Mouse (Mus musculus): ENCODE results near the gene Hoxa7. TPM values are rescaled to one million over a fixed set of nuclear protein-coding genes. Genes with fewer than 3 reads are reported as not detected.

Hoxa7 gene
- total and polyA plus RNA-seq, 2 experiments from 2014 or later, result not detected

DNA sequence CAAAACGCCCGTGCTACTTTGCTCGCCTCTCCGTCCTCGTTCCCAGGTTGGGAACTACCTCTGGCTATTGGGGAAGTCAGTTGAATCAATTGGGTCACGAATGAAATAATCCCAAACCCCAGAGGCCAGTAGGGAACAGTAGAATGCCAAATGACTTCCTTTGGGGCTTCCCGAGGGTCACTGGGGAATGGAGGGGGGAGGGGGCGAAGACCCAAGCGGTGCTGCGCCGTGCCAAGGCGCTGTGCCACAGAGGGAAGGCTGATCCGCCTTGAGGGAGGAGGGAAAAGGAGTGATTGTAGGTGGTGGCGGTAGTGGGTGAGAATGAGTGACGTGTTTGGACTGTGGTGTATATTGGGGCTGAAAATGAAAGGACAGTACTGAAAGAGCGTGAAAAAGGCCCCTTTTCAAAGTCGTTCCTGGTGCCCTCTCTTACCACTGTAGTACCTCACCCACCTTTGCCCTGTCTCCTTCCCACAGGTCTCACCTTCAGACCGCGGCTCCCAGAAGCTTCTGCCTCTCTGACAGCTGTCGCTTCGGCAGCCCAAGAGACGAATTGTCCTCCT, 9.0 kb downstream of the Hoxa7 start:
- H3K9me3 ChIP-seq (ENCODE audit: low read length), result no peaks in the 10 kb centered on the region
- no peak for TF ChIP-seq CTCF (IDR thresholded peaks at IDR 0.05)
- no peak overlapping the region for H3K9ac ChIP-seq (replicated peaks; ENCODE audit: low read length, poor library complexity, severe bottlenecking)
- H3K4me1 ChIP-seq (ENCODE audit: insufficient read depth, low read length), result no peaks in the 10 kb centered on the region
- ATAC-seq (ENCODE audit: low FRiP score) (no peak), DNase-seq (ENCODE audit: low spot score) (no peak)
- H3K4me2 ChIP-seq (ENCODE audit: low read depth, low read length, poor library complexity, severe bottlenecking), result no peak overlapping the region
- under 1% methylated on average over 22 of the region's 22 CpGs for WGBS
- no peak overlapping the region for H3K4me3 ChIP-seq (ENCODE audit: low read depth, low read length)
- peaks cover 96% of the 10 kb centered on the region for H3K27me3 ChIP-seq (ENCODE audit: insufficient read depth, low read length)
- no peaks in the 10 kb centered on the region for H3K36me3 ChIP-seq (ENCODE audit: insufficient read depth, low read length)
- no peak overlapping the region for H3K27ac ChIP-seq (ENCODE audit: low read depth, low read length)

DNA sequence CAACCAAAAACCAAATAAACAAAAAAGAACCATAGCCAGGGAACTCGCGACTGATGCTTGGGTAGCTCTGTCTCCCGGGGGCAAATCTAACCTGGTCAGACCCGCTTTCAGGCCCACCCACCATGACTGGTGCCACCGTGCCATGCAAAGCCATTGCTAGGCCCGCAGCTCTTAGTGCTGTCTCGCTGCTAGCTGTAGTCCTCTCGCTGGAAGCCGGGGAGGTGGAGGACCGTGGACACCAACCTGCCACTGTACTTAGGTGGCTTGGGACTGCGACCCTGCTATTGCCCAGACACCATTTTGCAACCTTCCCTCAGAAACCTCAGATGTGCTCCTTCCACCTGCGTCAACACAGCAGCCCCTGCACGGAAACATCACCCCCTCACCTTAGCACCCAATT, 9.7 kb downstream of the Hoxa7 start:
- no peak for ATAC-seq (ENCODE audit: low FRiP score)
- Histone ChIP-seq H3K9me3 (ENCODE audit: low read length) (no peaks in the 10 kb centered on the region), H3K4me1 (ENCODE audit: insufficient read depth, low read length) (no peaks in the 10 kb centered on the region), H3K9ac (replicated peaks; ENCODE audit: low read length, poor library complexity, severe bottlenecking) (no peak overlapping the region), H3K4me3 (ENCODE audit: low read depth, low read length) (no peak overlapping the region), H3K4me2 (ENCODE audit: low read depth, low read length, poor library complexity, severe bottlenecking) (no peak overlapping the region), H3K27me3 (ENCODE audit: insufficient read depth, low read length) (peaks cover 96% of the 10 kb centered on the region), H3K27ac (ENCODE audit: low read depth, low read length) (no peak overlapping the region), H3K36me3 (ENCODE audit: insufficient read depth, low read length) (no peaks in the 10 kb centered on the region)
- WGBS, result 6% methylated on average over 13 of the region's 13 CpGs
- TF ChIP-seq CTCF (IDR thresholded peaks at IDR 0.05), result no peak
- DNase-seq (ENCODE audit: low spot score), result no peak

DNA sequence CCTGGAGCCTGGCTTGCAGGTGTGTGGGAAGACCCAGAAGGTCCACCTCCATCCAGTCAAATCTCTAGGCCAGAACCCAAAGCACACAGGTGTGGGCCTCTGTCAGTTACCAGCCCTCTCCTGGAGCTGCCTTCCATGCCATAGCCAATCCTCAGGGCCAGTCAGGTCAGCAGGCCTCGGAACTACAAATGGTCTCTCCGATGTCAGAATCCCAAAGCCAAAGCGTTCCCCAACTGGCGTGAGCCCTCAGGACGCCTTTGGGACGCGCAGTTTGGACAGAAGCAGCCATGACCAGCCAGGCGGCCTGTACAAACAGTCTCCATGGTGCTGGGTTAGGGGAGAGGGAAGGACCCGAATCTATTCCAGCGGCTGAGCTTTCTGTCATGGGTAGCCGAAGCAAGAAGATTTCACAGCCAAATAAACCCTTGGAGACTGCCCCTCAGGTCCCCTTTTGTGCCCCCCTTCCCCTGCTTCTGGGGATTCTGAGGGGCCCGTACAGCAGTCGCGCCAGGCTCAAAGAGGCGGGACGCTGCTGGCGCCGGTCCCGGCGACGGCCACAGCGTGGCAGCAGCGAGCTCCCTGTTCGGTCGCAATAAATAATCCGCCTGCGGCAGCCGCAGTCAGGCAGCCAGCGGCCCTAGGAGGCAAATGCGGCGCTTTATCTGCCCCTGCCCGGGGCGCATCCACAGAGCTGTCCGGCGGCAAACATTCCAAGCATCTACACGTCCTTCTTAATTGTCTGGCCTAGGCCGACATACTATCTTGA, 10.3 kb downstream of the Hoxa7 start:
- Histone ChIP-seq H3K4me2 (ENCODE audit: low read depth, low read length, poor library complexity, severe bottlenecking) (no peak overlapping the region), H3K9me3 (ENCODE audit: low read length) (no peaks in the 10 kb centered on the region), H3K27ac (ENCODE audit: low read depth, low read length) (no peak overlapping the region), H3K36me3 (ENCODE audit: insufficient read depth, low read length) (no peaks in the 10 kb centered on the region), H3K4me3 (ENCODE audit: low read depth, low read length) (no peak overlapping the region), H3K27me3 (ENCODE audit: insufficient read depth, low read length) (peaks cover 96% of the 10 kb centered on the region), H3K9ac (replicated peaks; ENCODE audit: low read length, poor library complexity, severe bottlenecking) (no peak overlapping the region), H3K4me1 (ENCODE audit: insufficient read depth, low read length) (no peaks in the 10 kb centered on the region)
- WGBS, result under 1% methylated on average over 37 of the region's 37 CpGs
- ATAC-seq (ENCODE audit: low FRiP score) (peak; percentile 58; the same call in 1 of the 2 replicates), DNase-seq (ENCODE audit: low spot score) (peak; percentile 86)
- TF ChIP-seq CTCF (IDR thresholded peaks at IDR 0.05), result peak; percentile 76

DNA sequence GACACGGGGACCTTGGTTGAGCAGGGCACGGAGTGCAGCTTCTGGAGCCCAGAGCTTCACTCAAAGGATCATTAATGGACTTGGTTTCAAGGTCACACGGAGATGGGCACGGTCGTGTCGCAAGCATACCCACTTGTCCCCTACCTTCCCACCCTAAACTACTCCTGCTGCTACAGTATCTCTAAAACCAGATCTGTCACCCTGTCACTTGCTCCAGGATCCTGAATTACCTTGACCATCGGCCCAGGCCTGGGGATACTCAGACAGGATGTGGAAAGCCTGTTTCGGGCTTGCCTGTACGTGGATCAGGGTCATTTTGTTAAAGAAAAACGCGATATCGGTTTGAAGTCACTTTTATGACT, 12.0 kb downstream of the Hoxa7 start:
- WGBS, result 8% methylated on average over 12 of the region's 12 CpGs
- H3K4me2 ChIP-seq (ENCODE audit: low read depth, low read length, poor library complexity, severe bottlenecking), result no peak overlapping the region
- H3K4me3 ChIP-seq (ENCODE audit: low read depth, low read length), result no peak overlapping the region
- TF ChIP-seq CTCF (IDR thresholded peaks at IDR 0.05), result no peak
- no peaks in the 10 kb centered on the region for H3K4me1 ChIP-seq (ENCODE audit: insufficient read depth, low read length)
- no peaks in the 10 kb centered on the region for H3K36me3 ChIP-seq (ENCODE audit: insufficient read depth, low read length)
- H3K27me3 ChIP-seq (ENCODE audit: insufficient read depth, low read length), result peaks cover 96% of the 10 kb centered on the region
- no peak for ATAC-seq (ENCODE audit: low FRiP score)
- H3K9me3 ChIP-seq (ENCODE audit: low read length), result no peaks in the 10 kb centered on the region
- no peak overlapping the region for H3K27ac ChIP-seq (ENCODE audit: low read depth, low read length)
- DNase-seq (ENCODE audit: low spot score), result no peak
- H3K9ac ChIP-seq (replicated peaks; ENCODE audit: low read length, poor library complexity, severe bottlenecking), result no peak overlapping the region

DNA sequence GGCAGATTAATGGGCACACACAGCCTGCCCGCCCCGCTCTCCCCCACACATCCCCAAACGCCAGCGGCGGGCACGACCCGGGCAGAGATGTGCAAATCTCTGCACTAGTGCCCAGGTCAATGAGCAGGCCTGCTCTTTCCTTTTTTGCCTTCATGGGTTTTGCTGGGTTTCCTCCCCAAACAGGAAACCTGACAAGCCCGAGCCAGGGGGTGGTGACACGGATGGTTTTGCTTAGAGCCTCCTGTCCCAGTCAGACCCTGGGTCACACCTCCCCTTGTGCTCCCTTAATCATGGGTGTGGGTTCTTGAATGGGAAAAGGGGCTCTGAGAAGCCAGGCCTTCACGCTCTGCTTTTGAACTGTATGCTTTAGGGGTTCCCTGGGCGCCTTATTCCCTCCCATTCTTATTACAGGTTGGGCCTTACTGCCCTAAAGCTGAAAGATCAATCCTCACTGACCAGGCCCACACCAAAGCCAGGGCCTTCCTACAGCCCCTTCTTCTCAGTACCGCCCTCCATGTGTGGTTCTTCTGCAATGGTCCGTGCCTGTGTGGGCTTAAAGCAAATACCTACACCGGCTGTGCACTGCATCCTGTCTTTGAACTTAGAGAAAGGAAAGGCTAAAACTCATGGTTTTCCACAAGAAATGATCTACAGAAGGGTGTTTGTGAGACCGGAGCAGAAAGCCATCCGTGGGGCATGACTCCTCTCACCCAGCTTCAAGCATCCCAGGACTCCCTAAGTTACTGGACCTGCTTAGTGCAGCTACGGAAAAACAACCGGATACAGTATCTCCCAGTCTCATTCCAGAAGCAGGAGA, 12.6 kb downstream of the Hoxa7 start:
- peaks cover 96% of the 10 kb centered on the region for H3K27me3 ChIP-seq (ENCODE audit: insufficient read depth, low read length)
- no peak for TF ChIP-seq CTCF (IDR thresholded peaks at IDR 0.05)
- WGBS, result 3% methylated on average over 18 of the region's 18 CpGs

More for the DNA sequence above, 12.6 kb downstream of the Hoxa7 start:
- no peak for DNase-seq (ENCODE audit: low spot score)
- H3K9me3 ChIP-seq (ENCODE audit: low read length), result no peaks in the 10 kb centered on the region
- no peak overlapping the region for H3K4me3 ChIP-seq (ENCODE audit: low read depth, low read length)
- H3K9ac ChIP-seq (replicated peaks; ENCODE audit: low read length, poor library complexity, severe bottlenecking), result no peak overlapping the region
- H3K36me3 ChIP-seq (ENCODE audit: insufficient read depth, low read length), result no peaks in the 10 kb centered on the region
- ATAC-seq (ENCODE audit: low FRiP score), result no peak
- no peak overlapping the region for H3K27ac ChIP-seq (ENCODE audit: low read depth, low read length)
- H3K4me2 ChIP-seq (ENCODE audit: low read depth, low read length, poor library complexity, severe bottlenecking), result no peak overlapping the region
- H3K4me1 ChIP-seq (ENCODE audit: insufficient read depth, low read length), result no peaks in the 10 kb centered on the region
